Mouse (Mus musculus): Measurements from ENCODE around the gene Cpz. TPM values are rescaled to one million over a fixed set of nuclear protein-coding genes. Genes with fewer than 3 reads are reported as not detected.

The Cpz gene
- total RNA-seq (2021): under 1 TPM in 1 of 2 experiments, not detected in 1; 0.12 TPM
- long read RNA-seq, experiment 1: 0 reads
- long read RNA-seq, experiment 2: 0 reads

DNA sequence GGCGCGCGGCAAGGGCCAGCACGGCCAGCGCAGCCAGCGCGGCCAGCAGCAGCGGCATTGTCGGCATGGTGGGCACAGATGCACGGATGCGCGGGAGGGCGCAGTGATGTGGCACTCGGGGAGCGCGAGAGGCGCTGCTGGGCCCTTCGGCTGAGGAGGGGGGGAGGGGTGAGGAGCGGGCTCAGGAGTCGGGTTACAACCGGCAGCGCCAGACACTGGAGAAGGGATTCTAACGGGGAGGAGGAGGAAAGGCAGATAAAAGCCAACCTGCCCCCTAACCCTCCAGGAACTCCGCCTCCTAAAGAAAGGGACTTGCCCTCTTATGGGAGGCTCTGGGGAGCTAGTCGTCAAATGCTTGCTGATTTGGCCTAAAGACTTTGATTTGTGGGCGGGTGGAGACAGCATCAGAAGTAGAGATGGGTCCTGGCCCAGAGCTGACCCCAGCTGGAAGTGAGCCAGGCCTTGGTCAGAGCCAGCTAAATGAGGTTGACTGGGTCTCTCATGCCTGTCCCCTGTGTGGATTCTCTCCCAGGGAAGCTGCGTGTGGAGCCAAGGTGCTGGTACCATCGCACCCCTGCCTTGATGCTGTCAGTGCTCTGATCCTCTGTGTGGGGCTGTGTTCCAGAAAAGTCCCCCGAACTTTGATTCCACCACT lies at the start of gene Cpz:
Gene Cpz (minus strand): TSS at position 230 of the 655 bp plus-strand sequence.
- no peak for DNase-seq (ENCODE audit: low spot score)

DNA sequence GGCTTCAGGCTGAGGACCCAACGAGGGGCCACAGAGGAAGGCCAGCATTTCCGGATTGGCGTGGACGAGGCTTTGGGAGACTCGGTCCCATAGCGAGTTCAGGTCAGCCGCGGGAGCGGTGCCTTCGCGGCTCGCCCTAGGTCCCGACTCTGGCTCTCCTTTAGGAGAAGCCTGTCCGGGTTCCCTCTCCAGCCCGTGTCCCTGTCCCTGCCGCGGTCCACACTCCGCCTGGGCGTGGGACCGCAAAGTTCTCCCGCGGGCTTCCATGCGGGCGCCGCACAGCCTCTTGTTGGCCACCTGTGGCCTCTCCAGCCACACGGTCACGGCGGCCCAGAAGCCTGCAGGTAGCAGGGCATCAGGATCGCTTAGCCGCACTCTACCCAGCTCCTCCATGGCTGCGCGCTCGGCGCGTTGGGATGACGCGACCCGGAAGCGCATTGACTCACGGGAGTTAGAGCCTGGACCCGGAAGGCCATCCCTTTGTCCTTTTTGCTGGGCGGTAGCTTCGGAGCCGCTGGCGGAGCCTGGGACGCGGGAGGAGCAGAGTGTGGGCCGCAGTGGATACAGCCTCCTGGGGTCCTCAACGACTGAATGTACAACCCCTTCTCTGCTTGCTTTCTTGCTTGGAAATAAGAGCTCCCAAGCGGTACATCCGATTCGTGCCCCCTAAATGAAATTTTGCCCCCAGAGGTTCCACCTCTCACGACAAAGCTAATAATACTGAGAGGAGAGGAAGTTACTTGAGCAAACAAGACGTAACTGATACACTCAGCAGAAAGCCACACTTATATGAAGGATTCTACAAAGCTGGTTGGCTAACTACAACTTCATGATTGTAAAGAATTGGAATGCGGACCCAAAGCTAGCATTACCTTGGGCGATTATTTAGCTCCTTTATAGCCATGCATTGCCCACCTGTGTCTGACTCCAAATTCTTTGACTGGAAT lies 49.4 kb upstream of the Cpz start, which contains the start of gene Trmt44:
Gene Trmt44 (minus strand): TSS at position 418 of the 947 bp plus-strand sequence.
- DNase-seq (ENCODE audit: low spot score): peak; percentile 90

DNA sequence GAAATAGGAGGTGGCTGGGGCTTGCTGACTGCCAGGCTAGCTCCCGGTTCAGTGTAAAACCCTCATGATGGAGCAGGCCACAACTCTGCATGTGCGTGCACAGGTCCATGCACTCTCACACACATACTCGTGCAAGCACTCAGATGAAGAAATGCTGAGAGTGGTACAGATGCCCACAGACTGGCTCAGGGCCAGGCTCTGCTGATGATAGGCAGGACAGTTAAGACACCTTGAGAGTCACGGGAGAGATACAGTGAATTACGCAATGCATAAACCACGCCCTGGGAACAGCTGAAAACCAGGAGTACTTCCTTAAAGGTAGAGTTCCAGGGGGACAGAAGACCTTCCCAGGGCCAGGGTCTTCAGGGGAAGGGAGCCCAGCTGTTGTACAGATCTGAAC lies 46.0 kb upstream of the Cpz start:
- DNase-seq (ENCODE audit: low spot score): no peak

GRCm38 (mm10) chr5:35566632-35567031 lies 41.1 kb upstream of the Cpz start:
- DNase-seq (ENCODE audit: low spot score): no peak

DNA sequence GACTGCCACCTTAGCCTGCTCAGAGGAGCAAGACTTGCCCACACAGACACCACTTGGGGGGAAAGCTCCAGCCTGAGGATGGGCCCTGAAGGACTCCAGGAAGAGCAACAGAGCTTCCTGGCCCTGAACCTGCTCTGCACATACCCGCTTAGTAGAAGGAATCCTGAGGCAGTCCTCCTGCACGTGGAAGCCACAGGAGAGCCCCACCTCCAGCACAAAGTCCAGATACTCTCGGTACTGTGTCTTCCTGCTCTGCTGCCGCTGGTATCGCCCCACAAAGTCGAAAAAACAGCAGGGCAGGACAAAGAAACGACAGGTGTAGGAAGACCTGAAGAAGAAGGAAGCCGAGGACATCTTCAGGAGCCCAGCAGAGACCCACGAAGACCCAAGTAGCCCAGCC lies 39.7 kb upstream of the Cpz start:
- no peak for DNase-seq (ENCODE audit: low spot score)

GRCm38 (mm10) chr5:35563449-35563848 lies 38.0 kb upstream of the Cpz start:
- DNase-seq (ENCODE audit: low spot score): peak; percentile 64

- DNase-seq (ENCODE audit: low spot score): no peak
These were observed 37.1 kb upstream of the Cpz start for GRCm38 (mm10) chr5:35562616-35563015.

- no peak for DNase-seq (ENCODE audit: low spot score)
These were observed 33.9 kb upstream of the Cpz start for GRCm38 (mm10) chr5:35559447-35559846.

DNA sequence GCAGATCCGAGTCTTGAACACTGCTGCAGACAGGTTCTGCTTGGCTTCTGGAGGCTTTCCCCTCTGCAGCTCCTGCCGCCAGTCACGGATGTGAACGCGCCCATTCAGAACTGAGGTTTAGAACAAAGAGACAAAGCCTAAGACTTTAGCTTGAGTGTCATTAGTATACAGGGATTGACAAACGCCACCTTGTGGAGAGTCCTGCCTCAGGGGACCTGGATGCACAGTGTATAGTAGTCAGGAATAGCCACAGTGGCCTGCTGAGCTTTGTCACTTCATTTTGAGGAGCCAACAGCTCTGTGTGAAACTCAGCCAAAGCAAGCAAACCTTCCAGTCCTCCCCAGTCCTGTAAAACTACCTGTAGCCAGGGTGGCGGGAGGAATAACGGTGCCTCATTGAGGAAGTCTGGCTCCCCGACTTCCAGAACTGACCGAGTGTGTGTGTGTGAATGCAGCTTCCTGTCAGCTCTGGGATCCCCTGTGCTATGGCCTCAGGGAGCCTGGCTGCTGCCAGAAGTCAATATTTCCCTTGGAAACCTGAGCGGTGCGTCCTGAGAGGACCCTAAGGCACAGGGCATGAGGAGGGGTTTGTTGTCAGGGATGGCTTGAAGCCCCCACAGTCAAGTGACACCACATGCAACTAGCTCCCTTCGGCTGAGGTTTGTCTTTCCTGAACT lies 32.6 kb upstream of the Cpz start:
- DNase-seq (ENCODE audit: low spot score): no peak

DNA sequence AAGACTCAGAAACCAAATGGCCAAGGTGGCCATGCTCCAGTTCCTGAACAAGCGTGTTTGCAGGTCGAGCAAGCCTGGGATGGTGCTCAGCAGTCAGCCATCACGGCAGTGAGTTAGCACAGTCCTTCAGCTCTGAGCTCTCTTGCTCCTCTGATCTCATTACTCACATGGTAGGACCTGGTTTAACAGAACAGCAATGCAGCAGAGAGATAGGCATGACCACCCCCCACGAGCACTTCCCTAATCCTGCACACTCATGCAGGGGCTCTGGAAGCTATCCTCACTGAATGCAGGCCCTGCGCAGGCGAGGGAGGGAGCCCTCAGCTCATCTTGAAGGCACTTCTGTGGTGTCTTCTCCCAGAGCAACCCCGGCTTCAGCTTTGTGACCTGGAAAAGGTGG lies 30.9 kb upstream of the Cpz start:
- DNase-seq (ENCODE audit: low spot score): no peak

DNA sequence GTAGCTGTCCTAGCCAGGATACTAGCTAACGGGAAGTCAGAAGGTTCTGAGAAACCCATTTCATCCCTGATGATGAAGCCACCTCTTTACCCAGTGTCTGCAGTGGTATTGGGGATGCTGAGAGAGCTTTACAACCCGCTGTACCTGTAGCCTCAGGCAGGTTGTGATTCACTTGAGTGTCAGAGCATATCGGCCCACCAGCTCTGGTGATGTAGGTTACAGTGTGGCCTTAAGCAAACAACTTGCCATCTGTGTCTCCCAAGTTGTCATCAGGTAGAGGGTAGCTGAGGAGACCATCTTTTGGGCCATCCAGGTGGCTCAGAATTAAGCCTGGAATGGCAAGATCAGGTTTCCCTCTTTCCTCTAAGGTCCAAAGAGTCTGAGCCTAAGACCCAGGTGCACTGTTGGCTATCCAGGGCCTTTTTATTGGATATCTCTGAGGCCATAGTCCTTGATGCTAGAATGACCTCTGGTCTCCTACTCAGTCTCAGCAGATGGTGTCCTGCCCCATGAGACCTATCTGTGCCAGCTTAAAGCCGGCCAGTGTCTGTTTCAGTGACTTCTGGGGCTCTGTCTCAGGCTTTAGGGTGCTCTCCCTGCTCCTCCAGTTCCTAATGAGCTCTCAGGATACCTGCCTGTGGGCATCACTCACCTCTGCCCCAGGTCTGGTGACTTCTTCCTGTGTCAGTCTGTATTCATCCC lies 27.5 kb upstream of the Cpz start:
- DNase-seq (ENCODE audit: low spot score): no peak

DNA sequence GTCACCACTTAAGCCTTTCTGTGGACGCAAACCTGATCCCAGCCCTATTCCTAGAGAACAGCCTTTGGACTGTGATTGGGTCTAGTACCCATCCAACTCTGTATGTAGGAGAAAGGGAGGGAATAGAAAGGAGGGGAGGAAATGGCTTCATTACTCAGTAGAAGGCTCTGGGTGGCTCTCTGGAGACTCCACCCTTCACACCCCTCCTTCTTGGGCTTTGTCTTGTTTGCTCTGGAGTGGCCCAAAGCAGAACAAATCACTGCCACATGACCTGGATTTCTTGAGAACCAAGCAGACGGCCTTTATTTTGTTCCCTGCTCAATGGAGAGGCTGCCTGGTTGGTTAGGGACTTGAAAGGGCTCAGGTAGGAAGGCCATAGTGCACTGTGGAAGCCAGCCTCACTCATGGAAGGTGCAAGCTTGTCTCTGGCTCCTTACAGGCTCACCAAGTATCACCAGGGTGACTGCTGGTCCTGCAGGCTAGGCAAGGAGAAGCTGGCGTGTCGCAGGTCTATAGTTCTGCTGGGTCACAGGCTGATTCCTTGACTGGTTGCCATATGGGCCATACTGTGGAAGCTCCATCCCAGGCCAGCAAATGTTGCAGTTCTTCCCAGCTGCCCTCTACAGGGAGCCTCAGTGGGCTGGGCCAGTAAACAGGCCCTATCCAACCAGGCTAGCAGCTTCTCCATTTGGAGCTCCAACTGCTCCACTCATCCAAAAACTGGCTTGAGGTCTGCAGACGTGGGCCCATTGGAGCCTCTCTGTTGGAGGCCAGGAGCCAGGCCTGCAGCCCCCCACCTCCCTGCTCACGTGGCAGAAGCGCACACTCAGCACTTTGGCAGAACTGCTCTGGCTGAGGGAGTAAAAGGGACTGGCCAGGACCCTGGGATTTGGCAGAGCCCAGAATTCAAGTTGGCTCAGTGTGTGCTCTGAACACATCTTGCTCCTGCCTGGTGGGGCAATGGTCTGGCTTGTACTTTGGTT lies 26.6 kb upstream of the Cpz start:
- peak; percentile 32 for DNase-seq (ENCODE audit: low spot score)

DNA sequence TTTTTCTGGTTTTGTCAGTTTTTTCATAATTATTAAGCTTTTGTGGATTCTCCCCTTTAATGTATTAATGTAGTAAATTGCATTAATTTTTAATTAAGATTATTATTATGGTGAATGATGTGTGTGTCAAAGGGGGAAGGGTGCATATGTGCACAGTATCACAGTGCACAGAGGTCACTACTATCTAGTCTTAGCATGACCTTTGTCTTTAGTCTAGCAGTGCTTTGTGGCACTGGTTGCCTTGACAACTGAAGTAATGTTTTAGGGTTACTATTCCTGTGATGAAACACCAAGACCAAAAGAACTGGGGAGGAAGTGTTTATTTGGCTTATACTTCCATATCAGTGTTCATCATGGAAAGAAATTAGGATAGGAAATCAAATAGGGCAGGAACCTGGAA lies 20.6 kb upstream of the Cpz start:
- DNase-seq (ENCODE audit: low spot score): no peak

DNA sequence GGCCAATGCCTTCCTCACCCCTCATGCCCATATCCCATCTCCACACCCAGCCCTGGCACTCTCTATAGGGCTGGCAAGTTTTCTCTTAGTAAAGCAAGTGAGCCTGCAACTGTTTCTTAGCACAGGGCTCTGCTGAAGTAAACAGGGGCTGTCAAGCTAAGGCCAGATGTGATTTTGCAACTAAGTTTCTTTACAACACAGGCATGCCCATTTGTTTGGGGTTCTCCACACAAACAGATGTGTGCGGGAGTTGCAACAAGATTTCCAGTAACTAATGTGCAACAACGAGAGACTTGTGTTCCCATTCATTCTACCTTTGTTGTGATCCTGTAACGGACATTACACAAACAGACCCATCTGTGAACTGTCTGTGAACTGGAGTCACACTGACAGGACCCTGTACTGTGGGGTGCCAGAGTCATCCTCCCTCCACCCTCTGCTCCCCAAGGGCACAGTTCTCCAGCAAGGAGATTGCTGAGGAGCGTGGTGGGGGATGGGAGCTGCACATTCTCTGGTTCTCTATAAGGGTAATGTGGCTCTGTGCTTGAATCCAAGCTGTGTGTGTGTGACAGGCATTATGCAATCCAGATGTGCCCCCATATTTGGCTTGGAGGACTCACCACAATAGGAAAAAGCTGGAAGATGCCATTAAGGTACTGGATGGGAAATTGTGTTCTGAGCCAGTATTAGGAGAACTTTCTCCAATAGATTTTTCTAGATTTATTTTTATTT lies 15.7 kb upstream of the Cpz start:
- DNase-seq (ENCODE audit: low spot score): no peak

GRCm38 (mm10) chr5:35540555-35540954 lies 15.1 kb upstream of the Cpz start:
- no peak for DNase-seq (ENCODE audit: low spot score)

- DNase-seq (ENCODE audit: low spot score): no peak
These were observed 14.1 kb upstream of the Cpz start for GRCm38 (mm10) chr5:35539576-35539975.

DNA sequence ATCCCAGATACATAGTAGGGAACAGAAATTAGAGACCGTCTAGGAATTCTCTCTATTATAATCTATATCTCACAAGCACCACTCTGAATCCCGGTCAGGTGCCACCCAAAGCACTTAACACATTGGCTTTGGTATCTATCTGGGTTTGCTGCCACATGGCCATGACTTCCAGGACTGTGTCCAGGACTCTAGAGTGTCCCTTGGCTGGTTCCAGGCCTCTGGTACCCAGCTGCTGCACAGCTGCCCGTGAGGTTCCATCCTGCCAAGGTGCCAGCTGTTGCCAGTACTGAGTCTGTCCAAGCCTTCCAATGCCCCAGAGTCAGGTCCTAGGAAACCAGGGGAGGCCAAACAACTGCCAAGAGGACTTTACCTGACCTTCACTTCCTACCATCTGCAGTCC lies 12.5 kb upstream of the Cpz start:
- DNase-seq (ENCODE audit: low spot score): no peak

DNA sequence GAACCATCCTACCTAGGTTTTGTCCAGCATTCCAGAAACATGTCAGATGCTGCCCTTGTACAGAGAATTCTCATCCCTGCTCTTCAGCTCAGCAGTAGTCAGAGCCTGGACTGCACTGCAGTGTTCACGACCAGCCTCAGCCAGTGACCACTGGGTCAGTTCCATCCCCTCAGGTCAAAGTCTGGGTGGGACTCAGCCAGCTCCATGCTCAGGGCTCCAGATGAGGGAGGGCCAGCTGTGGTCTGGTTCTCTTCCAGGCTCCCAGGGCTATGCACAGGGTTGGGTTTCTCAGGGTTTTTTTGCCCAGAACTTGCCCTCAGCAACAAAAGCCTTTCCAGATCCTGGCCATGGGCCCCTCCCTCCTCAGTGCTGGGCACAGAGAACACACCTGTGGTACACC lies 12.0 kb upstream of the Cpz start:
- no peak for DNase-seq (ENCODE audit: low spot score)

- no peak for DNase-seq (ENCODE audit: low spot score)
These were observed 10.8 kb upstream of the Cpz start for GRCm38 (mm10) chr5:35536271-35536670.
